Mouse (Mus musculus) hindbrain, embryonic 13.5 days (tissue): Measurements from ENCODE around the gene Snd1. TPM values are rescaled to one million over a fixed set of nuclear protein-coding genes. Genes with fewer than 3 reads are reported as not detected.

Source experiments
- ATAC-seq: fragments of 200-750 bp; cut with Nextera tagmentation; 2 replicates; pipeline ENCODE4 v1.8.0; 2017; ENCODE audit warnings: moderate TSS enrichment; ENCODE audit not compliant: low FRiP score
- H3K27ac ChIP-seq: fragments of 300-500 bp; sonication (generic); 2 replicates; pipeline ENCODE4 v1.5.1; 2015; ENCODE audit warnings: inconsistent platforms, mild to moderate bottlenecking, moderate library complexity
- H3K27me3 ChIP-seq: fragments of 300-500 bp; sonication (generic); 2 replicates; pipeline ENCODE4 v1.6.1; 2015; ENCODE audit warnings: mild to moderate bottlenecking, inconsistent platforms
- H3K36me3 ChIP-seq: fragments of 300-500 bp; sonication (generic); 2 replicates; pipeline ENCODE4 v1.6.1; 2015; ENCODE audit warnings: mild to moderate bottlenecking, inconsistent platforms
- H3K4me1 ChIP-seq: fragments of 300-500 bp; sonication (generic); replicated peaks from 2 replicates; pipeline ENCODE4 v1.6.1; 2015; ENCODE audit warnings: inconsistent platforms
- H3K4me2 ChIP-seq: fragments of 300-500 bp; sonication (generic); 2 replicates; pipeline ENCODE4 v1.6.1; 2015; ENCODE audit warnings: inconsistent platforms, mild to moderate bottlenecking, moderate library complexity
- H3K4me3 ChIP-seq: fragments of 300-500 bp; sonication (generic); 2 replicates; pipeline ENCODE4 v1.5.1; 2015; ENCODE audit warnings: mild to moderate bottlenecking, inconsistent platforms
- H3K9ac ChIP-seq: fragments of 300-500 bp; sonication (generic); 2 replicates; pipeline ENCODE4 v1.6.1; 2015; ENCODE audit warnings: mild to moderate bottlenecking, inconsistent platforms
- H3K9me3 ChIP-seq: fragments of 300-500 bp; sonication (generic); 2 replicates; pipeline ENCODE4 v1.6.1; 2016; ENCODE audit warnings: inconsistent platforms
- WGBS: fragments of 180-500 bp; shearing (Covaris S2); methylation state at CpG from one replicate; pipeline ENCODE4 v1.1.7; 2015; 5-methylcytosine and 5-hydroxymethylcytosine counted together
- polyA plus RNA-seq: library from polyadenylated mRNA; unstranded; fragments of >200 nt; fragmentation: Nextera tagmentation; extraction: Ambion mirVana; gene quantifications from 2 replicates; pipeline ENCODE4 v1.2.1, GENCODE M21; 2015

Snd1 gene
- polyA plus RNA-seq, 1 experiment from 2014 or later: 81.2 TPM

DNA sequence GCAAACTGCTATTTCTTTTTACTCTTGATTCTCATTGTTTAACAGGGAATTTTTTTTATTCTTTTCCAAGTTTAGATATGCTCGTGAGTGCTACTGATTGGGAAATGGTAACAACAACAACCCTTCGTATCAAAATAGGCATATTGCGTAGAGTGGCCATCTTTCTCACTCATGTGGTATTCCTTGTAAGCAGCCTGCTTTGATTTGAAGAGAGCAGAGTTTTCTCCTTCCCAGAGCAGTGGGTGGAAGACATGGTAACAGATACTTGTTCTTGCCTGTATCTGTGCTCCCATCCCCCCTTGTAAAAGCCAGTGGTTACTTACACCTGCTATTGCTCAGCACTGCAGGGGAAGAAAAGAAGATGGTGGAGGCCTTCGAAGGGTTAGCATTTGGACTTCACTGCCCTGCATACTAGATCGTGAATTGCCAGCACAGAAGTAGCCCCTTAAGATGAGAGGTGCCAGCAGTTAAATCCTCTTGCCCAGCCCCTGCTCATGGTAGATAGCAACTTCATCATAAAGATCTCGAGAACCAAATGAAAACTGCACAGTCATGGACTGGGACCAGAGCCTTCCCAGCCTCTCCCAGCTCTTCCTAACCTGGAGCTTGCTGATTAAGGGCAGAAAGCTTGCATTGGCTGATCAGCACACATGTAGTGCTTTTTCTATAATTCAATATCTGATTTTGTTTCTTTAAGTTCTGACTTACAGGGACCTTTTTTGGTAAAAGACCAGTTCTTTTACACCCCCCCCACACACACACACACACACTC, 279.4 kb downstream of the Snd1 start:
- Histone ChIP-seq H3K36me3 (no peaks in the 10 kb centered on the region), H3K4me1 (peaks cover 38% of the 10 kb centered on the region), H3K27ac (peak overlapping the region; percentile 10; the same call in 1 of the 2 replicates), H3K4me3 (no peak overlapping the region), H3K9me3 (no peaks in the 10 kb centered on the region), H3K27me3 (no peaks in the 10 kb centered on the region), H3K4me2 (no peak overlapping the region), H3K9ac (no peak overlapping the region)
- WGBS: 91% methylated on average over 6 of the region's 6 CpGs
- ATAC-seq: no peak

DNA sequence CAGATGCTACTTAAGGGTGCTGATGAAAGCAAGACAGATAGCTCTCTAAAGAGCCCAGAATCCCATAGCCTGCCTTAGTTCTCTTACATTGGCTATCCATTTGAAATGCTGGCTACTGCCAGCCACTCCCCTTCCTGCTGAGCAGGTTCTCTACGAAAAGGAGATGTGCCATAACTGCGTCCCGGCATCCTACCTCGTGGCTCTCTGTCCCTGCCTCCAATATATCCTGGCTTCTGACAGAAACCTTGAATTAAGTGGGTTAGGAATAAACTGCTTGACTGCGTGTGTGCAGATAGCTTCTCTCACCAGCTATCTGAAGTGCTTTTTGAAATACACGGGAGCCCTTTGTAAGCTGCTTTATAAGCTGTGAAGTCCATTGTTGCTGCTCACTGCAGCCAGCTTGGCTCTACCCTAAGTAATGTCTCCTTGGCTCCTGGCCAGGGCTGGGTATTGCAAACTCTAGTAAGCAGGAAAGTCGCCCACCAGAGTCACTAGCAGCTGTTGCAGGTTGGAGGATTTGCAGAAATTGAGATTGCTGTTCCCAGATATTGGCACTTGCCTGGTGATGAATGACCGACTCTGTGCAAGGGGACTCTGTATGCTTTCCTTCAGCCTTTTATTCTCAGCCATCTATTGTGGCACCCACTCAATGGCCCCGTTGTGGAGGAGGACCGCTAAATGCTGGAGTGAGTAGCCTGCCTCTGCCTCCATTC, 281.5 kb downstream of the Snd1 start:
- Histone ChIP-seq H3K36me3 (no peaks in the 10 kb centered on the region), H3K9ac (no peak overlapping the region), H3K4me3 (no peak overlapping the region), H3K27me3 (no peaks in the 10 kb centered on the region), H3K4me1 (peaks cover 40% of the 10 kb centered on the region), H3K9me3 (no peaks in the 10 kb centered on the region), H3K4me2 (no peak overlapping the region), H3K27ac (peak overlapping the region; percentile 76)
- 33% methylated on average over 10 of the region's 10 CpGs for WGBS
- peak; percentile 83 for ATAC-seq

DNA sequence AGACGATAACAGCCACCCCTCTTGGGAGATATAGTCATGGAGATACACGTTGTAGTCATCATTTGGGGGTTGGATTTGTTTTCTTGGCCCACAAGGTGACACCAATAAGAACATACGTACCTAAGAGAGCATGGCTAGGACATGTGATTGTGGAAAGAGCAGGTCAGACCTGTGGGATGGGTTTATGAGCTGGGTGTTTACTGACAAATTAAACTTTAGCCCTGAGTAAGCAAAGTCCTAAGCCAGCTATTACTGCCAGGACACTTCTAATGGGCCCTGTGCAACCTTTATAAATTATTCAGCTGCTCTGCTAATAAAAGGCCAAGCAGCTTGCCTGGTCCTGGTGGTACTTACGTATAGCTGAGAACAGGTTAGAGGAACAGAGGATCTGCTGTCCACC, 283.4 kb downstream of the Snd1 start:
- Histone ChIP-seq H3K27ac (no peak overlapping the region), H3K9me3 (no peaks in the 10 kb centered on the region), H3K9ac (no peak overlapping the region), H3K4me3 (no peak overlapping the region), H3K36me3 (no peaks in the 10 kb centered on the region), H3K4me2 (no peak overlapping the region), H3K4me1 (peaks cover 49% of the 10 kb centered on the region), H3K27me3 (no peaks in the 10 kb centered on the region)
- 83% methylated on average over 4 of the region's 4 CpGs for WGBS
- no peak for ATAC-seq

DNA sequence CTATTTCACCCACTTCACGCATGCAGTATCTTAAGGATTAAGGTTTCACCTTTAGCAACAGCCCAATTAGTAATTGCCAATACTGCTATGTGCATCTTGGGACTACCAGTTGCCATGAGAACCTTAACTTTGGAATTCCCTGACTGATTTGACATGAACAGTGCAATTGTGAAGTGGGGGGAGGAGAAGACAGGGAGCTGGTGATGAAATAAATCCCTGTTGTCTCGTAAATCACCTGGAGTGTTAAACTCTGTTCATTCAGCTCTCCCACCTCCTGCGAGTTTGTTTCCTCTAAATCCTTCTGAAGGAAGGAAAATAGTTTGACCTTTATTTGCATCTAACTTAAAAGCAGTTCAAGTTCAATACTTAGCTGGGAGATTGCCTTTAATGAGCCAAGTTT, 286.8 kb downstream of the Snd1 start:
- whole genome bisulfite sequencing: 32% methylated on average over 3 of the region's 3 CpGs
- no peak overlapping the region for H3K4me2 ChIP-seq
- H3K9me3 ChIP-seq: no peaks in the 10 kb centered on the region
- H3K27me3 ChIP-seq: no peaks in the 10 kb centered on the region
- H3K27ac ChIP-seq: no peak overlapping the region
- no peak overlapping the region for H3K9ac ChIP-seq
- peaks cover 29% of the 10 kb centered on the region for H3K4me1 ChIP-seq
- H3K4me3 ChIP-seq: no peak overlapping the region
- no peak for ATAC-seq
- no peaks in the 10 kb centered on the region for H3K36me3 ChIP-seq

DNA sequence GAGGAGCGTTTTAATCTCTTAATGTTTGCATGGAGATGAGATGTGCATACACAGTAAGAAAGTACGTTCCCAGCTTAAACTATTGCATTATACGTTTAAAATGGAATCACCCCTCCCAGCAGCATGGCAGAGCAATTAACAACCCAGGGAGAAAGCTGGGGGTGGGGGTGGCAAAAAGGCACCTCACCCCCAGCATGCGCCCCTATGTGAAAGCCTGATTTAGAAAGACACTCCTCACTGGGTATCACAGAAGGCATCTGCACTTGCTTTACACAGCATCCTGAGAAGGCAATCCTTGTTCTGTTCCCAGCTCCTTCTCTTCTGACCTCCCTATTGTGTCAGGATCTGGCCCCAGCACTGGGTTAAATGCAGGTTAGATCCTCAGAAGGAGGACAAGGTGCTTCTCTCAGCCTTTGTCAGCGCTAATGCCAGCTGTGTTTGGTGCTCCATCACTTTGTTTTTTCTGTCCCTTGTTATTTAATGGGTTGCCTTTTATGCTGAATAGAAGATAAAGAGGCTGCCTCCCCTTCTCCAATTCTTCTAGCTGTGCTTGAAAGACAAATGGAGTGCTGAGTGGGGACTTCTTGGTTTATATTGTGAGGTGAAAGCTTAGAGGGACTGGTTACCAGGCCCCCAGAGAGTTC, 287.3 kb downstream of the Snd1 start:
- Histone ChIP-seq H3K4me1 (peaks cover 24% of the 10 kb centered on the region), H3K27ac (no peak overlapping the region), H3K27me3 (no peaks in the 10 kb centered on the region), H3K4me3 (no peak overlapping the region), H3K9me3 (no peaks in the 10 kb centered on the region), H3K4me2 (no peak overlapping the region), H3K9ac (no peak overlapping the region), H3K36me3 (no peaks in the 10 kb centered on the region)
- 12% methylated on average over 5 of the region's 5 CpGs for WGBS
- ATAC-seq: no peak

DNA sequence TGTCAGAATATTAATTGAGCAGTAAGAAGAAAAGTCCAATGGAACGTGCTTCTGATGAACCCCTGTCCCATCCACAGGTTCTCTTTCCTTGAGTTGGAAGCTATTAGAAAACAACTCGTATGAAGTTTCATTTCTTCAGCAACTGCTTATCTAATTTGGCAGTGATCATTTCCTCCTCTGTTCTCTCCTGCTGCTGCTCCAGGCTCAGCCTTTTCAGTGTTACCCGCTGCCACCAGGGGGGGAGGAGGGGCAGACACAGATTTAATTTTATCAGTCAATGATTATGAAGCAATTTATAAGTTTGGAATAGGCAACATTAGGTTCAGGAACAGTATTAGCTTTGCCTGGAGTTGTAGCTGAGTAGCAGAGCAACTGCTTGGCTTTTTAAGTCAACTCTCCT, 291.7 kb downstream of the Snd1 start:
- no peak for ATAC-seq
- no peaks in the 10 kb centered on the region for H3K27me3 ChIP-seq
- 84% methylated on average over 3 of the region's 3 CpGs for WGBS

DNA sequence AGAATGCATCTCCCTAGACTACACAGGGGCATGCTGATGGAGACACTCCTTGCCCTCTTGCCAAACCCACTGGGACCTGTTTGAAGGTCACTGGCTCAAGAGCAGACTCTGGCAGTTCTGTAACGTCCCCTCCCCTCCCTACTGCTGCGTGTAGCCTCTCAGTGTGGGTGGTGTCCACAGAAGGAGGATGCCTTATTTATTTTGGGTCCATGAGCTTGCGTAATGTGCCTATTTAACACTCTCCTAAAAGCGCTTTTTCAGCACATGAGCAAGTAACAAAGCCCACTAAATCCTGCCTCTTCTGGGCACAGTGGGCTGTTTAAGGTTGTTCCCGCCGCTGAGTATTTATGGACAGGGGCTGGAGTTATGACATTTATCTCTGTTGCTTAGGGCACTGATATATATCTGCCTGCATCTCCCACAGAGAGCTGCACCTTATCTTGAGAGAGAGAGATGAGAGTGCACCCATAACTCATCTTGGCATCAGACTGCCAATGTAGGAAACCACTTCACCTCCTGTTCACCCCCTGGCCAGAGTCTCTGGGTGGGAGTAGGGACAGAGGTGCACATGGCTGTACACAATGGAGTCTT, 293.0 kb downstream of the Snd1 start:
- Histone ChIP-seq H3K9me3 (no peaks in the 10 kb centered on the region), H3K27ac (no peak overlapping the region), H3K4me2 (no peak overlapping the region), H3K9ac (no peak overlapping the region), H3K36me3 (no peaks in the 10 kb centered on the region), H3K4me3 (no peak overlapping the region), H3K4me1 (peaks cover 9% of the 10 kb centered on the region; the same call in 1 of the 2 replicates), H3K27me3 (no peaks in the 10 kb centered on the region)
- WGBS: 82% methylated on average over 6 of the region's 6 CpGs
- ATAC-seq: no peak

More for the DNA sequence above, 291.7 kb downstream of the Snd1 start:
- Histone ChIP-seq H3K4me3 (no peak overlapping the region), H3K36me3 (no peaks in the 10 kb centered on the region), H3K9me3 (no peaks in the 10 kb centered on the region), H3K9ac (no peak overlapping the region), H3K27ac (no peak overlapping the region), H3K4me2 (no peak overlapping the region), H3K4me1 (peaks cover 20% of the 10 kb centered on the region)

DNA sequence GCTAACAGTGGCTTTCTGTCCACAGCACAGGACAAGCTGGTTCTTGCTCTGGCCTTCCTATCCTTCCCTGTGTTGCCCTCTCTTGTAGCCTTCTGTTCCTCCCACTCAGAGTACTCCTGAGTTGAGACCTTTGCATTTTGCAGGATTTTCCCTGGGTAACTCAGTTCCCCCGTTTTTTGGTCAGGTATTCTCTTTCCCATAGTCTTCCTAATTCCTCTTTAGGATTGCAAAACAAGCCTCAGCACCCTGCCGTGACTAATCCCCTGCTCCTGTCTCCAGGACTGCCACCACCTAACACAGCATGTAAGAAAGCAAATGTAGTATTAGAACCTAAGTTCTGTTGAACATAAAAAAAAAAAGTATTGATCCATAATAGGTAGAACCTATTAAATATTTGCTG, 296.4 kb downstream of the Snd1 start:
- Histone ChIP-seq H3K27me3 (no peaks in the 10 kb centered on the region), H3K36me3 (no peaks in the 10 kb centered on the region), H3K9me3 (no peaks in the 10 kb centered on the region), H3K4me2 (no peak overlapping the region), H3K4me3 (no peak overlapping the region), H3K9ac (no peak overlapping the region), H3K4me1 (peaks cover 9% of the 10 kb centered on the region; the same call in 1 of the 2 replicates), H3K27ac (0 out of 2 replicates have a peak overlapping the region, but pooled peaks have one; percentile 49)
- WGBS: 41% methylated on average over 2 of the region's 2 CpGs
- no peak for ATAC-seq

DNA sequence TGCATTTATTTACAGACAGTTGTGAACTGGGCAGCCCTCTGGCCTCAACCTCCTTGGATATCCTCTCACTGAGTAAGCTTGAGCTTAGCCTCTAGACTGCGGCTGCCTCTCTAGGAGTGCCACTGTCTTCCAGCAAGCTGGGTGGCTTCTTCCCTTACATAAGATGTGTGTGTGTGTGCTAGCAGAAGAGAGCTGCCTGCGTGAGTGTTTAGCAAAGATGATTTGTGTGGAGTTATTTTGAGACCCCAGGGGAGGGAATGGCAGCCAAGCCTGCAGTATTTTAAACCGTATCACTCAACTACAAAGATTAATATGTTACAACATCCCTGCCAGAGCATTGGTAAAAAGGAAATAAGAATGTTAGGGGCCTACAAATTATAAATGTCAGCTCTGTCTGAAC, 306.8 kb downstream of the Snd1 start:
- no peak for ATAC-seq
- no peaks in the 10 kb centered on the region for H3K27me3 ChIP-seq
- peaks cover 32% of the 10 kb centered on the region for H3K4me1 ChIP-seq
- no peaks in the 10 kb centered on the region for H3K36me3 ChIP-seq
- 63% methylated on average over 3 of the region's 3 CpGs for WGBS
- no peak overlapping the region for H3K4me3 ChIP-seq
- no peak overlapping the region for H3K9ac ChIP-seq
- H3K4me2 ChIP-seq: no peak overlapping the region
- H3K27ac ChIP-seq: 0 out of 2 replicates have a peak overlapping the region, but pooled peaks have one; percentile 44
- H3K9me3 ChIP-seq: no peaks in the 10 kb centered on the region

DNA sequence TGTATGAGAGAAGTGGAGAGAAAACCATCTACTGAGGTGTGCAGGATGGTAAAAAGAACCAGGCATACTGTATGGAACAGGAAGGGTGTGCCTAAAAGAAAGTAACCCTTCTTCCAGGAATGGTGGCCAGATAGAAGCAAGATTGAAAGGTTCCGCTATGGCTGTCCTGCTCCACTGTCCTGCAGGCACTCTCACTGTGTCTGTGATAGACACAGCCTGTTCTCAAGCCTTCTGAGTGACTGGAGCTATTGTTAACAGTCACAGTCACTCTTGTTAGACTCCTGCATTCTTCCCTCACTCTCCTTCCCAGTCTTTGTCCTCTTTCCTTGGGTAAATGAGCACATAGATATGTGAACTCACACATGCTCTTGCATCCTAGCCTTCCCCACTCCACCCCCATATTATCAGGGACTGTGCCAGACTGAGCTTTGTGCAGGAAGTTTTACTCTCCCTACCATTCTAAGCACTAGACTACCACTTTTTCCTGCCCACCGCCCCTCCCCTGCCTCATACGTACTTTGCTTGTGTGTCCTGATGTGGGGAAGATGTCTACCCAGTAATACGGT, 308.2 kb downstream of the Snd1 start:
- Histone ChIP-seq H3K4me3 (no peak overlapping the region), H3K27me3 (no peaks in the 10 kb centered on the region), H3K9ac (no peak overlapping the region), H3K36me3 (no peaks in the 10 kb centered on the region), H3K27ac (peak overlapping the region; percentile 40; the same call in 1 of the 2 replicates), H3K9me3 (no peaks in the 10 kb centered on the region), H3K4me1 (peaks cover 36% of the 10 kb centered on the region), H3K4me2 (no peak overlapping the region)
- 0 out of 2 replicates have a peak, but pooled peaks have one; percentile 21 for ATAC-seq
- 38% methylated on average over 4 of the region's 4 CpGs for WGBS

DNA sequence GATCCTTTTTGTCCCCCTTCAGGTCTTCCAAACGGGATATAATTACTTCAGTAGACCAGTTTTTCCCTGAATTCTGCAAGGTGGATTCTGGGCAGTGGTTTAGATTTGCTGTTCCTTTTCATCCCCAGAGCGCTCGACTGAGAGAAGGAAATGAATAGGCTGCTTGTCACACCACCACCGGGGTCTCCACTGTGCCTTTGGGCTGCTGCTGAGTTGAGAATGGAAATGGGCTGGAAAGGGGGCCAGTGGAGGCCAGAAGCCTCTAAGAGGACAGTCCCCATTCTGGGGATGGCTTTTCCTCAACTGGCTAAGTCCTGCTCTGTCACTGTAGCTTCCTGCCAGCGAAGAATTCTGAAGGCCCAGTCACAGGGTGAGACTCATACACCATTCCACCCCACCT, 309.0 kb downstream of the Snd1 start:
- WGBS: 36% methylated on average over 5 of the region's 5 CpGs
- no peaks in the 10 kb centered on the region for H3K27me3 ChIP-seq
- ATAC-seq: no peak
- H3K36me3 ChIP-seq: no peaks in the 10 kb centered on the region
- H3K27ac ChIP-seq: peak overlapping the region; percentile 32; the same call in 1 of the 2 replicates
- H3K4me3 ChIP-seq: no peak overlapping the region
- no peak overlapping the region for H3K9ac ChIP-seq
- no peak overlapping the region for H3K4me2 ChIP-seq
- H3K4me1 ChIP-seq: peaks cover 42% of the 10 kb centered on the region
- no peaks in the 10 kb centered on the region for H3K9me3 ChIP-seq

DNA sequence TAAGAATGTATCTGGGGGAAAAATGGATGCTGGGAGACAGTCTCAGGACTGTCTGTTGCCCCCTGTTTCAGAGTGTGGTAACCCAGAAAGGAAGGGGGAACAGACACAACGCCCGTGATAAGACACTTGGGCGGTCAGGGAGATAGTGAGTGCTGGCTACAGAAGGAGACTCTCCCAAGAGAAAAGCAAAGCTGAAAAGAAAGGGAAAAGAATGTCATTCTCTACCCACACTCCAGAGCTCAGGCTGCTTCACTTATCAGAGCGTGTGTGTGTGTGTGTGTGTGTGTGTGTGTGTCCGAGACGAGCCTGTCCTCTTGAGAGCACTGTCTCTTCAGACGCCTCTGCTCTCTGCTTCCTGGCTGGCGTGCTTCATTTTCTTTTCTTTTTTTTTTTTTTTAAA, 310.8 kb downstream of the Snd1 start:
- Histone ChIP-seq H3K9ac (no peak overlapping the region), H3K9me3 (no peaks in the 10 kb centered on the region), H3K4me1 (peaks cover 48% of the 10 kb centered on the region), H3K4me2 (no peak overlapping the region), H3K4me3 (no peak overlapping the region), H3K36me3 (no peaks in the 10 kb centered on the region), H3K27me3 (no peaks in the 10 kb centered on the region), H3K27ac (no peak overlapping the region)
- 70% methylated on average over 8 of the region's 8 CpGs for WGBS
- no peak for ATAC-seq
